Mouse (Mus musculus): Measurements from ENCODE around the gene Nckap5.

Nckap5 gene

DNA sequence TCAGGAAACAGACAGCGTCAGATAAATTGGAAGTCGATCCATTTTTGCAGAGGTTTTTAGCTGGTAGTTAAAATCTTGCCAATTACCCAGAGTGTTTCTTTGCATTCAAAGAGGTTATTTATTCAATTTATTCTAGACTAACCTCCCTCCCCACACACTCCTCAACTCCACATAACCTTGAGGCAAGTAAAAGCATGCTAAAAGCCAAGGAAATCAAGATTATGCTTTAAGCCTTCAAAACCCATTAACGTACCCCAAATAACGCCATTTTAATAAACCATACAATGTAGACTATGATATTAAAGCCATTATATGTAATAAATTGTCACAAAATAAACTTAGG is 129.7 kb downstream of the Nckap5 start:
- DNase-seq (ENCODE audit: low spot score in 2 of 2): no peak

GRCm38 (mm10) chr1:126700063-126700977 is 130.3 kb downstream of the Nckap5 start:
- no peak for DNase-seq (ENCODE audit: low spot score in 2 of 2)

- no peak for DNase-seq (ENCODE audit: low spot score in 2 of 2)
These were observed 137.0 kb downstream of the Nckap5 start for GRCm38 (mm10) chr1:126693585-126693984.

GRCm38 (mm10) chr1:126688593-126688992 is 142.0 kb downstream of the Nckap5 start:
- DNase-seq (ENCODE audit: low spot score in 2 of 2): no peak

DNA sequence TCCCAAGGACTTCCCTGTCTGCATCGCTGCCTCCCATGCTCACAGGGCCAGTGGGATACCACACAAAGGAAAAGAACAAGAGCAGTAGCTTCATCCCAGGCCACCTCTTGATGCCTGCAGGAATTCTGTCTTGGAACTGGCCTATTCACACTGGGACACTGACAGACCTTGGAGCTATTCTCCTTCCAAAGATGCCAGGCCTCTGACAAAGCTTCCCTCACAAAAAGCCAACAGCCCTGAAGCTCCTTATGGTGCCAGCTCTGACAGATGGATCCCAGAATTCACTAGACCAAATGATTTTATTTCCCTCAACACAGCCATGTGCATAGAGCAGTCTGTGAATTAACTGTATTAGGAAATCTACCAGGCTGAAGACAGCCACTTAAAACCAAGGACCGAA is 143.9 kb downstream of the Nckap5 start:
- no peak for DNase-seq (ENCODE audit: low spot score in 2 of 2)

GRCm38 (mm10) chr1:126683621-126684445 is 146.8 kb downstream of the Nckap5 start:
- no peak for DNase-seq (ENCODE audit: low spot score in 2 of 2)

DNA sequence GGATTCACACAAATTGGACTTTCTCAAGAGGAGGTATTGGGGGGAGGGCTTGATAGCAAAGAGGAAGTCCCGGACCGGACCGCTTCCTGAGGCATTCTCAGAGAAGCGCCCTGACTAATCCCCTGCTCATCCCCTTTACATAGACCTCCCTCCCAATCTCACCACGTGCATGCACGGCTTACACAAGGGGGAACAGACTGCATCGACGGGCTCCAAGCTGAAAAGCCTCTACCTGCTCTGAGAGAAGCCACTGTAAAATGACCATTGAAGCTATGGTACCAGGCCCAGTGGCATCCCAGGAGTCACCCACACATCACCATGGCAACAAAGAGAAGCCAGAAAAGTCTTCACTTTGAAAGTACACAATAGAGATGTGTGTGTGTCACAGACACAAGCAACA is 148.8 kb downstream of the Nckap5 start:
- DNase-seq (ENCODE audit: low spot score in 2 of 2): no peak

GRCm38 (mm10) chr1:126679348-126679747 is 151.3 kb downstream of the Nckap5 start:
- DNase-seq (ENCODE audit: low spot score in 2 of 2): no peak

DNA sequence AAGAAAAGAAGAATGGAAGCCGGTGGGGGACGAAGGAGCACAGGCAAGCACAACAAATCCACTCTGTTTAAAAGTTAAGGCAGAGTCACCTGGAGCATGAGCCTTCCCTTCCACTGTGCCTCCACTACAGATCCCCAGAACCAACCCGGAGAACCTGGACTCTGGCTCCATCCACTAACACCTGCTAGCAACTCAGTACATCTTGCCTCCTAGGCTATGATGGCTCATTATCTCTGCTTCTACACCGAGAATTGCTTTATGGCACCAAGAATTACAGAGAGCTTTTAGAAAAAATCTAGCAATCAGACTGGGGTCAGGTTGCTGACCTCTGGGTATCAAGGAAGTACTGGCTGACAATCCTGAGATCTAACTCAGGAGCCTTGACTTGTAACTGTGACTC is 153.3 kb downstream of the Nckap5 start:
- no peak for DNase-seq (ENCODE audit: low spot score in 2 of 2)

DNA sequence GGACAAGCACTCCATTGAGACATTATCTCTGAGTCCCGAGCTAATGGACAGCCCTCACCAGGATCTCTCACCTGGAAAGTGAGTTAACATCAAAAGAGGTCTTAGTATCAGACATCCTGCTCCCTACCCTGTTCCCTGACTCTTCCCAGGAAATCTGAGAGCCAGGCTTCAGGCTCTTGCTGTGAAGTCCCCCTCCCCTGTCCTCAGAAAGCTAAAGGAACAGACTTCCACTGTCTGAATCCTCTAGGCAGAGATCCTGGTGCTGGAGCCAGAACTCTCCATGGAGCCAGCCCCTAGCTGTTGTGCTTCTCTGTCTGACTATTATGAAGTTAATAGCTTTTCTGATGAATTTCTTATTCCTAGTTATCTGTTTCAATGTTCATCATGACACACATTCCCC is 153.8 kb downstream of the Nckap5 start:
- no peak for DNase-seq (ENCODE audit: low spot score in 2 of 2)

- DNase-seq (ENCODE audit: low spot score in 2 of 2): no peak
These were observed 155.5 kb downstream of the Nckap5 start for GRCm38 (mm10) chr1:126675142-126675541.

GRCm38 (mm10) chr1:126673238-126673637 is 157.4 kb downstream of the Nckap5 start:
- DNase-seq (ENCODE audit: low spot score in 2 of 2): no peak

GRCm38 (mm10) chr1:126670507-126670906 is 160.1 kb downstream of the Nckap5 start:
- DNase-seq (ENCODE audit: low spot score in 2 of 2): no peak

DNA sequence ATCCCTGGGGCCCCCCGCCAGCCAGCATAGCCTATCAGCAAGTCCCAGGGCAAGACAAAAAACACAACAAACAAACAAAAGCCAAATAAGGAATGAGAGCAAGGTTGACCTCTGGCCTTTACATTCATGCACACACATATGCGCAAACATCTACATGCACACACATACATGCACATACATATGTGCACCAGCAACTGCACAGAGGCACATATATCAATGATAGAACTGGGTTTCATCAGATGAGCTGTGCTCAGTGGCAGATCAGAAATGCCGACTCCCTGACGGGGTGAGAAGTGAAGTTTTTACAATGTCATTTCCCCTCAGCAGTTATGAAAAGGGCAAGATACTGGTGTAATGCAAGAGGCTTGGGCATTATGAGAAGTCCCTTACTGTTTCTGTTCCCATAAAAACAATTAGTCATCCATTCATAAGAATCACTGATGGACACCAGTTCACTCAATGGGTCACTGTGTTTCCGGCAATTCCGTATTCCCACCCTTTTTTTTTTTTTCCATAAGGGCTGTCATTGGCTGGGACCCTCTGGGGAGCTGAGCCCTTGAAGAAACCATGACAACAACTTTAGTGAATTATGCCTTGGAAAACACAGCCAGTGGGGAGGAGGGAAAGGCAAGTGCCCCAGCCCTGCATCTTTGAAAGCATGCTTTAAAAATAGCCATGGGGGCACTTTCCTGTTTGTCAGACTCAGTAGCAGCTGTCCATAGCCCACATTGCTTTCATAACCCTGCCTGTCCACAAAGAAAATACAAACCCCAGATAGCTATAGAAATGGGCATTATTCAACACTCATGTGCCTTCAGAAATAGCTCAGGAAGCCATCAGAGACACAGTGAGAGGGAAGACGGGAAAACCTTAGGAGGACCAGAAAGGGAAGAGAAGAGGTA is 170.2 kb downstream of the Nckap5 start:
- DNase-seq (ENCODE audit: low spot score in 2 of 2): no peak

GRCm38 (mm10) chr1:126658731-126659130 is 171.9 kb downstream of the Nckap5 start:
- no peak for DNase-seq (ENCODE audit: low spot score in 2 of 2)

- no peak for DNase-seq (ENCODE audit: low spot score in 2 of 2)
These were observed 174.4 kb downstream of the Nckap5 start for GRCm38 (mm10) chr1:126656246-126656645.

DNA sequence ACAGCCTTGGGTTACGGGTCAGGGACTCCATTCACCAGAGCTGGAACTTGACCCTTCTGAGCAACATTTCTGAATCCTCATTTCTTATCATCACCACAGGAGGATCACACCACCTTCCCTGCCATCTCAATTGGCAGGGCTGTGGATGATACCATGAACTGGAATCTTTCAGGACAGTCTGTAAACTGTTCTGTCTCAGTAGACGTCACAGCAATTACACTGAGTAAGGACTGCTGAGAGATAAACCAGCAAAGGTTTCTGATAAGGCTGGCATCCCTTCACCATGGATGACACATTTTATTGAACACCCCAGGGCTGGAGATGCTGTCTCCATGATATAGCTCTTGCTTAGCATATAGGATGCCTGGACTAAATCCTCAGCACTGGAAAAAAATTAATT is 178.5 kb downstream of the Nckap5 start:
- no peak for DNase-seq (ENCODE audit: low spot score in 2 of 2)

- no peak for DNase-seq (ENCODE audit: low spot score in 2 of 2)
These were observed 179.8 kb downstream of the Nckap5 start for GRCm38 (mm10) chr1:126650806-126651205.

DNA sequence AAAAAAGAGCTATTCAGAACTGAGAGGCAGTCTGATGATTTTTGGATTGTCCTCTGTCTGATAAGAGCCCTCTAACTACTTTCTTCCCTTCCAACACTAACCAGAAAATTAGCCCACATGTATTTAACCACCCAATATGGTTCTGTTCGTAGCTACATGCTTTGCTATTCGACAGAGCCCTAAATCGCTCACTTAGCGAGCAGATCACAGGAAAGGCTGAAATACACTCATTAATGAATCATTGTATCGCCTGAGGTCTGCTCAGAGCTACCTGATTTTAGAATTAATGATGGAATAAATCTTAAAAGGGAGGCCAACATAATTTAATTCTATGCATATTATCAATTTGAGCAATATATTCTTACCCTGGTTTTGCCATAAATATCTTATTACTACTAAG is 187.8 kb downstream of the Nckap5 start:
- DNase-seq (ENCODE audit: low spot score in 2 of 2): no peak

DNA sequence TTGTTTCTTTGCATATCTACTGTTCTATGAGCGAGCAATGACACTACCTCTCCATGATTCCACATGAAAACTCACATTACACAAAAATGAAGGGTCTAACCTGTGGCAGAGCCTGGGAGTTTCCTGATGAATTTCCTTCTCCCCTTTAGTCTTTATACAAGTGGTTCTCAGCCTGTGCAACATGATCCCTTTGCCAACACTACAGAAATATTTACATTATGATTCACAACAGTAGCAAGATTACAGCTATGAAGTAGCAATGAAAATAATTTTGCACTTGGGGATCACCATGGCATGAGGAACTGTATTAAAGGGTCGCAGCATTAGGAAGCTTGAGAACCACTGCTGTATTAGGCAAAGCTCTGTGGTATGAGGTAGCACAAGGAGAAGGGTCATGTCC is 191.1 kb downstream of the Nckap5 start:
- DNase-seq (ENCODE audit: low spot score in 2 of 2): no peak

DNA sequence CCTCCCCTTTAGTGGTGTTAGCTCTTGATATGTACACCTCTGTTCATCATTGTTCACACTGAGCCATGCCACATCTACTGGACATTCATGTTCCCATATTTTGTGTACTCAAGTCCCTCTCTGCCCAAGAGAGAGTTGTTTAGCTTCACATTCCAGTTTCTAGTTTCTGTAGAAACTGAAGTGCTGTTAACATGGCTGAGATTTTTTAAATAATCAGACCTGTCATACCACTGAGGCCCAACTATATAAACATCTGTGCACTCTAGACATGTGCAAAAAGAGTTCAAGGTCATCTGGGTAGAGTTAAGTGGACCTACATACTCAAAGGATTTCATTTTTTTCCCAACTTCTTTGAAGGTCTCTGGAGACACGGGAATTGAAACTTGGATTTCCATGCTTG is 193.1 kb downstream of the Nckap5 start:
- DNase-seq (ENCODE audit: low spot score in 2 of 2): no peak

DNA sequence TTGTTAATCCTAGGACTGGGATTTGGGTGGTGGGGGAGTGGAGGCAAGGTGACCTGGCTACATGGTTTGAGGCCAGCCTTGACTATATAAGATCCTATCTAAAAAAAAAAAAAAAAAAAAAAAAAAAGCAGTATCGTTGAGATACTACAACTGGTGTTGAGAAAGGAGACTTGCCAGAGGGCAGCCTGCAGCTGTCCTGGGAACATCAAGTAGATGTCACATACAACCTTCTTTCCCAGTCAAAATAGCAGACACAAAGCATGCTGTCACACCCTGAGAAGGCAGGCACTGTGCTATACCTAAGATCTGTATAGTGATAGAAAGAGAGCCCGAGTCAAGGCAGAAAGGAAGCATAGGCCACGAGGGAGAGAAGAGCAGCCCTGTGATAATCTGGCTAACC is 204.4 kb downstream of the Nckap5 start:
- DNase-seq (ENCODE audit: low spot score in 2 of 2): no peak

Data from natural killer cell, adult 2 months (primary cell).